Mouse (Mus musculus): Measurements from ENCODE around the gene Clstn2.

DNA sequence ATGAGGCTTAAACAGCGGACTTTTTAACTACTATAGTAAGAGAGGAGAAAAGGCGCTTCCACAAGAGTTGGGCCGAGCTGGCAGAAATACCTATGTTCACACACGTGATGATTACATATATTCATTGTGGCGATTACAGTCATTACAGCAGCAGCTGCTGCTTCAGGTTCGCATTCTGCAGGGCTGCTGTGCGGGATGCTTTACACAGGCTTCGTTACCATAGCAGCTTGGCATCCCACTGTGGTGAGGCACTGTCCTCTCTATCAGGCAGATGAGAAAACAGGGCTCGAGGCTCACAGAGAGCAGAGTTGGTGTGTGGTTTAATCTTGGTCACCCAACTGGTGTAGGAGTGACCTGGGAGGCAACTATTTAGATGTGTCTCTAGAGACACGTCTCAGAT lies 205.3 kb downstream of the Clstn2 start:
- no peak for TF ChIP-seq POLR2A (IDR thresholded peaks at IDR 0.05; ENCODE audit: low read depth, low read length)
- TF ChIP-seq CTCF (IDR thresholded peaks at IDR 0.05; ENCODE audit: extremely low read depth, insufficient read length, insufficient replicate concordance, low read depth, low read length), result no peak

Data from small intestine, adult 2 months (tissue).